Mouse (Mus musculus) MEL (cell line): ENCODE data around the gene Spata32. TPM values are rescaled to one million over a fixed set of nuclear protein-coding genes. Genes with fewer than 3 reads are reported as not detected.
A peak's percentile ranks its signal among the peaks of the same experiment; 100 is the strongest.

Experiments
- DNase-seq: peaks from one replicate; pipeline ENCODE4 v3.0.0; 2011; ENCODE audit warnings: low read depth, low spot score
- H3K27ac ChIP-seq: 2 replicates; pipeline ENCODE4 v1.5.1; 2012; ENCODE audit warnings: low read depth, mild to moderate bottlenecking, control low read depth, low read length, moderate library complexity; ENCODE audit not compliant: control insufficient read depth
- H3K27me3 ChIP-seq, 2 experiments: fragments of 150-350 bp in 1 of 2; sonication (generic) in 1 of 2; 2 replicates each; pipeline ENCODE4 v1.6.1; 2012; ENCODE audit warnings: low read length in 2 of 2, mild to moderate bottlenecking in 2 of 2, improper control_type of control experiment in 1 of 2, moderate library complexity in 1 of 2; ENCODE audit not compliant: insufficient read depth in 2 of 2, control insufficient read depth in 1 of 2
- H3K36me3 ChIP-seq, 2 experiments: 2 replicates each; pipeline ENCODE4 v1.6.1; 2012 to 2014; ENCODE audit warnings: low read length in 2 of 2, improper control_type of control experiment in 1 of 2, inconsistent platforms in 1 of 2, mild to moderate bottlenecking in 1 of 2; ENCODE audit not compliant: insufficient read depth in 2 of 2, control insufficient read depth in 1 of 2
- H3K4me1 ChIP-seq, 2 experiments: fragments of 150-350 bp in 1 of 2; sonication (generic) in 1 of 2; 2 replicates each; pipeline ENCODE4 v1.6.1; 2012; ENCODE audit warnings: low read length in 2 of 2, improper control_type of control experiment in 1 of 2, mild to moderate bottlenecking in 1 of 2; ENCODE audit not compliant: insufficient read depth in 2 of 2, control insufficient read depth in 1 of 2
- H3K4me3 ChIP-seq, 2 experiments: fragments of 150-350 bp in 1 of 2; sonication (generic) in 1 of 2; 2 replicates each; pipeline ENCODE4 v1.5.1; 2012; ENCODE audit warnings: low read depth in 2 of 2, low read length in 2 of 2, mild to moderate bottlenecking in 2 of 2, moderate library complexity in 2 of 2, control low read depth in 1 of 2, improper control_type of control experiment in 1 of 2; ENCODE audit not compliant: control insufficient read depth in 1 of 2, insufficient read depth in 1 of 2
- H3K79me2 ChIP-seq: 2 replicates; pipeline ENCODE4 v1.6.1; 2012; ENCODE audit warnings: mild to moderate bottlenecking, low read length, moderate library complexity; ENCODE audit not compliant: control insufficient read depth, poor library complexity, insufficient read depth
- H3K9ac ChIP-seq: 2 replicates; pipeline ENCODE4 v1.6.1; 2012; ENCODE audit warnings: low read depth, mild to moderate bottlenecking, control low read depth, low read length, moderate library complexity; ENCODE audit not compliant: control insufficient read depth, poor library complexity, severe bottlenecking
- H3K9me3 ChIP-seq: fragments of 150-350 bp; sonication (generic); replicated peaks from 2 replicates; pipeline ENCODE4 v1.6.1; 2012; ENCODE audit warnings: mild to moderate bottlenecking, low read length, improper control_type of control experiment, moderate library complexity; ENCODE audit not compliant: insufficient read depth
- CHD1 ChIP-seq: IDR thresholded peaks from 2 replicates; pipeline ENCODE4 v1.6.1; 2012; ENCODE audit warnings: low read depth, mild to moderate bottlenecking, inconsistent platforms, low read length, improper control_type of control experiment
- CTCF ChIP-seq, 3 experiments: IDR thresholded peaks in 2 of 3; conservative IDR thresholded peaks in 1 of 3; 2 replicates each; pipeline ENCODE4 v1.5.1; 2011 to 2012; ENCODE audit warnings: low read length in 3 of 3, low read depth in 2 of 3, mild to moderate bottlenecking in 2 of 3, improper control_type of control experiment in 1 of 3, inconsistent platforms in 1 of 3, mixed read lengths in 1 of 3, moderate library complexity in 1 of 3; ENCODE audit not compliant: control insufficient read depth in 1 of 3, insufficient read depth in 1 of 3, poor library complexity in 1 of 3, severe bottlenecking in 1 of 3
- ELF1 ChIP-seq: IDR thresholded peaks from 2 replicates; pipeline ENCODE4 v1.6.1; 2014; ENCODE audit warnings: low read depth, mild to moderate bottlenecking, inconsistent platforms, low read length, improper control_type of control experiment, moderate library complexity
- GABPA ChIP-seq: IDR thresholded peaks from 2 replicates; pipeline ENCODE4 v1.6.1; 2012; ENCODE audit warnings: low read depth, mild to moderate bottlenecking, inconsistent platforms, low read length, improper control_type of control experiment, moderate library complexity
- JUND ChIP-seq: IDR thresholded peaks from 2 replicates; pipeline ENCODE4 v1.6.1; 2011; ENCODE audit warnings: low read depth, mild to moderate bottlenecking, improper control_type of control experiment, low read length
- MAFK ChIP-seq: IDR thresholded peaks from 2 replicates; pipeline ENCODE4 v1.6.1; 2011; ENCODE audit warnings: low read depth, mild to moderate bottlenecking, low read length, improper control_type of control experiment, borderline replicate concordance
- POLR2AphosphoS2 ChIP-seq: IDR thresholded peaks from 2 replicates; pipeline ENCODE4 v1.6.1; 2011; ENCODE audit warnings: low read length, improper control_type of control experiment
- RAD21 ChIP-seq: IDR thresholded peaks from 2 replicates; pipeline ENCODE4 v1.6.1; 2011; ENCODE audit warnings: mild to moderate bottlenecking, low read depth, low read length, improper control_type of control experiment
- SMC3 ChIP-seq: IDR thresholded peaks from 2 replicates; pipeline ENCODE4 v1.6.1; 2011; ENCODE audit warnings: low read depth, low read length, improper control_type of control experiment
- TAL1 ChIP-seq: IDR thresholded peaks from 2 replicates; pipeline ENCODE4 v1.6.1; 2012; ENCODE audit warnings: mild to moderate bottlenecking, inconsistent platforms, low read length, moderate library complexity, mixed read lengths
- USF2 ChIP-seq, 2 experiments: IDR thresholded peaks; 2 replicates each; pipeline ENCODE4 v1.6.1; 2011 to 2012; ENCODE audit warnings: improper control_type of control experiment in 2 of 2, low read length in 2 of 2, borderline replicate concordance in 1 of 2, inconsistent platforms in 1 of 2, low read depth in 1 of 2, mild to moderate bottlenecking in 1 of 2; ENCODE audit not compliant: insufficient read depth in 1 of 2
- ZC3H11A ChIP-seq: IDR thresholded peaks from 2 replicates; pipeline ENCODE4 v1.6.1; 2012; ENCODE audit warnings: low read depth, mild to moderate bottlenecking, inconsistent platforms, low read length, improper control_type of control experiment
- ZNF384 ChIP-seq: IDR thresholded peaks from 2 replicates; pipeline ENCODE4 v1.6.1; 2012; ENCODE audit warnings: low read depth, mild to moderate bottlenecking, inconsistent platforms, low read length, improper control_type of control experiment
- polyA plus RNA-seq, 2 experiments: library from polyadenylated mRNA; stranded (reverse) in 1 of 2; unstranded in 1 of 2; fragments of >175 nt in 1 of 2; fragments of >200 nt in 1 of 2; gene quantifications; 2 replicates each; pipeline versions ENCODE4 v1.2.1 to v1.2.4; 2012; ENCODE audit warnings: low replicate concordance in 2 of 2, low read depth in 1 of 2; ENCODE audit not compliant: insufficient read length in 2 of 2, insufficient read depth in 1 of 2, missing spikeins in 1 of 2
- total RNA-seq: library from RNA; depleted of rRNA; stranded (reverse); fragments of 300-350 nt; gene quantifications from 2 replicates; pipeline ENCODE4 v1.2.3, GENCODE M21; 2012

The Spata32 gene
- total and polyA plus RNA-seq, 3 experiments: not detected

- no peak for TF ChIP-seq JUND
- TF ChIP-seq, all 39 proteins: peak for 8
These were observed 53.8 kb downstream of the Spata32 start (continued) for GRCm38 (mm10) chr11:103164391-103164790.

- Histone ChIP-seq H3K9me3 (no peaks in the 10 kb centered on the region), H3K36me3 (peaks cover 0 to 3% of the 10 kb centered on the region in 2 experiments; a peak in 1 of 4 replicates), H3K4me1 (peaks cover 0 to 5% of the 10 kb centered on the region in 2 experiments; a peak in 1 of 4 replicates), H3K4me3 (no peak overlapping the region), H3K27ac (no peak overlapping the region), H3K9ac (no peak overlapping the region), H3K27me3 (no peaks in the 10 kb centered on the region), H3K79me2 (no peaks in the 10 kb centered on the region)
- peak; percentile 80 for DNase-seq
- TF ChIP-seq ELF1 (0 out of 2 replicates have a peak, but pooled peaks have one; percentile 28), POLR2AphosphoS2 (no peak), GABPA (no peak), ZNF384 (peak; percentile 90), RAD21 (peak; percentile 72), MAFK (no peak), USF2 (IDR thresholded peaks at IDR 0.05; ENCODE audit: borderline replicate concordance in 1 of 2, insufficient read depth in 1 of 2, low read depth in 1 of 2, low read length in 2 of 2) (no peak), ZC3H11A (peak; percentile 71), CTCF (IDR thresholded peaks at IDR 0.05 in 2 of 3, conservative IDR thresholded peaks at IDR 0.05 in 1 of 3; ENCODE audit: control insufficient read depth in 1 of 3, insufficient read depth in 1 of 3, low read depth in 2 of 3, low read length in 3 of 3, poor library complexity in 1 of 3, severe bottlenecking in 1 of 3) (peak; percentile 69 to 82 (median 73)), SMC3 (peak; percentile 72)
These were observed 56.1 kb downstream of the Spata32 start for GRCm38 (mm10) chr11:103162132-103162531.

GRCm38 (mm10) chr11:103161449-103161848, 56.8 kb downstream of the Spata32 start:
- TF ChIP-seq RAD21: peak; percentile 18
- no peak for TF ChIP-seq TAL1
- TF ChIP-seq SMC3: peak; percentile 42
- peak in 2 of 3 experiments; percentile 38 to 61; a peak in 5 of 6 replicates for TF ChIP-seq CTCF (IDR thresholded peaks at IDR 0.05 in 2 of 3, conservative IDR thresholded peaks at IDR 0.05 in 1 of 3; ENCODE audit: control insufficient read depth in 1 of 3, insufficient read depth in 1 of 3, low read depth in 2 of 3, low read length in 3 of 3, poor library complexity in 1 of 3, severe bottlenecking in 1 of 3)
- TF ChIP-seq MAFK: no peak
- no peak for TF ChIP-seq JUND
- TF ChIP-seq GABPA: no peak
- no peak for TF ChIP-seq CHD1
- H3K9ac ChIP-seq: no peak overlapping the region
- H3K36me3 ChIP-seq: peaks cover 0 to 3% of the 10 kb centered on the region in 2 experiments; a peak in 1 of 4 replicates
- H3K79me2 ChIP-seq: no peaks in the 10 kb centered on the region
- H3K27ac ChIP-seq: no peak overlapping the region
- DNase-seq: peak; percentile 53
- H3K9me3 ChIP-seq: no peaks in the 10 kb centered on the region
- peaks cover 0 to 5% of the 10 kb centered on the region in 2 experiments; a peak in 1 of 4 replicates for H3K4me1 ChIP-seq
- no peak overlapping the region for H3K4me3 ChIP-seq
- no peaks in the 10 kb centered on the region for H3K27me3 ChIP-seq
